Mouse (Mus musculus) kidney, embryonic 16.5 days (tissue): Measurements from ENCODE around the gene Zfp663. TPM values are rescaled to one million over a fixed set of nuclear protein-coding genes. Genes with fewer than 3 reads are reported as not detected.
A peak's percentile ranks its signal among the peaks of the same experiment; 100 is the strongest.

ENCODE experiments used
- ATAC-seq: fragments of 200-750 bp; cut with Nextera tagmentation; 2 replicates; pipeline ENCODE4 v1.8.0; 2017; ENCODE audit warnings: moderate TSS enrichment; ENCODE audit not compliant: low FRiP score, low TSS enrichment
- H3K27ac ChIP-seq: fragments of 300-500 bp; sonication (generic); 2 replicates; pipeline ENCODE4 v1.5.1; 2014; ENCODE audit warnings: low read length
- H3K27me3 ChIP-seq: fragments of 300-500 bp; sonication (generic); 2 replicates; pipeline ENCODE4 v1.6.1; 2014; ENCODE audit warnings: low read length, control low read depth, mixed read lengths; ENCODE audit not compliant: insufficient read depth
- H3K36me3 ChIP-seq: fragments of 300-500 bp; sonication (generic); 2 replicates; pipeline ENCODE4 v1.6.1; 2014; ENCODE audit warnings: low read length, control low read depth, mixed read lengths; ENCODE audit not compliant: insufficient read depth
- H3K4me1 ChIP-seq: fragments of 300-500 bp; sonication (generic); 2 replicates; pipeline ENCODE4 v1.6.1; 2014; ENCODE audit warnings: low read length, control low read depth, mixed read lengths; ENCODE audit not compliant: insufficient read depth
- H3K4me2 ChIP-seq: fragments of 300-500 bp; sonication (generic); replicated peaks from 2 replicates; pipeline ENCODE4 v1.6.1; 2014; ENCODE audit warnings: low read depth, low read length
- H3K4me3 ChIP-seq: fragments of 300-500 bp; sonication (generic); 2 replicates; pipeline ENCODE4 v1.5.1; 2014; ENCODE audit warnings: mild to moderate bottlenecking, low read length
- H3K9ac ChIP-seq: fragments of 300-500 bp; sonication (generic); replicated peaks from 2 replicates; pipeline ENCODE4 v1.6.1; 2014; ENCODE audit warnings: low read length
- H3K9me3 ChIP-seq: fragments of 300-500 bp; sonication (generic); 2 replicates; pipeline ENCODE4 v1.6.1; 2016; ENCODE audit warnings: low read length, control low read depth
- WGBS: fragments of 180-500 bp; shearing (Covaris S2); extraction: QIAGEN DNeasy Blood & Tissue Kit; methylation state at CpG from one replicate; pipeline ENCODE4 v1.1.7; 2014; 5-methylcytosine and 5-hydroxymethylcytosine counted together
- polyA plus RNA-seq: library from polyadenylated mRNA; unstranded; fragments of >200 nt; fragmentation: Nextera tagmentation; extraction: Ambion mirVana; gene quantifications from 2 replicates; pipeline ENCODE4 v1.2.1, GENCODE M21; 2015

The Zfp663 gene
- 1.1 and 1.3 TPM in 2 replicates for polyA plus RNA-seq

DNA sequence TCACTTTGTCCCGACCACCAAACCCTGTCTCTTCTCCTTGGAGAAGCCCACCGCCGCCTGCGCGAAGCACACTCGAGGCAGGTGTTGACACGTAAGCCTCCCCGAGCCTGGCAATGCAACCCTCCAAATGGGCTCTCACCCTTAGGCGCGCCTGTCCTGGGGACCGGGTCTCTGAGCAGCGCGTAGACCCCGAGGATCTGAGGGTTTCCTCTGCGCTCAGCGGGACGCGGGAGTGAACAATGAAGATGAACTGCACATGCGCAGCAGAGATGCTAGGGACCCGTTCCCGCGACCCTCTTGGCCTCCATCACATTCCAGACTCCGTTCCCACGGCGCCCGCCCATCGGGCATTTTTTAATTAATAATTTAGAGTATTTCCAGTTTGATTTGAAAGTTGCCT, at the start of gene Zfp663:
Gene Zfp663 (minus strand): TSS at position 234 of the 400 bp plus-strand sequence.
- ATAC-seq: no peak
- H3K36me3 ChIP-seq: no peaks in the 10 kb centered on the region
- H3K4me2 ChIP-seq: peak within 1 kb of the TSS; percentile 58
- peaks cover 19% of the 10 kb centered on the region for H3K4me1 ChIP-seq
- H3K27ac ChIP-seq: peak within 1 kb of the TSS; percentile 59
- H3K9ac ChIP-seq: peak within 1 kb of the TSS; percentile 42
- under 1% methylated on average over 27 of the region's 27 CpGs for WGBS
- no peaks in the 10 kb centered on the region for H3K9me3 ChIP-seq
- H3K4me3 ChIP-seq: peak within 1 kb of the TSS; percentile 40
- no peaks in the 10 kb centered on the region for H3K27me3 ChIP-seq

DNA sequence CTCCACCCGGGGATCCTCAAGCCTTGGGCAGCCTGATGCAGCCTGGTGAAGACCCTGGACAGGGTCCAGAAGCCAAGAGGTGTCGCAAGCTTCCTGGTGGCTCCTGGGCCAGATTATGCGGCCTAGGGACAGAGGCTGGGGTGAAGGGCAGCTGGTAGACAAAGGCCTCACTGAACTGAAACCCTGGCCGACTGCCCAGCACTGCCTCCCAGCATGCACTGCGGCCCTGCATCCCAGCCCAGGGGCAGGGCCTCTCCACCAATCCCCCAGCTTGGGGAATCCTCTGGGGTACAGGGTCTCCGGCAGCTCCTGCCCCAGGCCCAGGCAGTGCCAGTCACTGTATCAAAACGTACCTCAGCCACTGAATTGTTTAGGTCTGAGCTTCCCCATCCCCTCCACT, 48.8 kb upstream of the Zfp663 start:
- 72% methylated on average over 7 of the region's 7 CpGs for WGBS
- peak; percentile 73; the same call in 1 of the 2 replicates for ATAC-seq
- no peaks in the 10 kb centered on the region for H3K4me1 ChIP-seq

DNA sequence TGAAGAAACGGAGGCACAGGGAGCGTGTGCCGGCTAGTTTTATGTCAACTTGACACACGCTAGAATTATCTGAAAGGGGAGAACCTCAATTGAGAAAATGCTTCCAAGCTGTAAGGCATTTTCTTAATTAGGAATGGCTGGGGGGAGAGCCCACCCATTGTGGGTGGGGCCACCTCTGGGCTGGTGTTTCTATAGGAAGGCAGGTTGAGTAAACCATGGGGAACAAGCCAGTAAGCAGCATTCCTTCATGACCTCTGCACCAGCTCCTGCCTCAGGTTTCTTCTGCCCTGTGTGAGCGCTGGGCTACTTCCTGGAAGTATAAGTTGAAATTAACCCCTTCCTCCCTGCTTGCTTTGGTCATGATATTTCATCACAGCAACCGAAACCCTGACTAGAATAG, 47.3 kb upstream of the Zfp663 start:
- no peak for ATAC-seq
- H3K27me3 ChIP-seq: no peaks in the 10 kb centered on the region

More for the DNA sequence above, 48.8 kb upstream of the Zfp663 start:
- no peak overlapping the region for H3K4me2 ChIP-seq
- H3K27ac ChIP-seq: no peak overlapping the region
- H3K36me3 ChIP-seq: no peaks in the 10 kb centered on the region
- no peak overlapping the region for H3K4me3 ChIP-seq
- H3K9ac ChIP-seq: no peak overlapping the region
- no peaks in the 10 kb centered on the region for H3K9me3 ChIP-seq
- H3K27me3 ChIP-seq: no peaks in the 10 kb centered on the region

DNA sequence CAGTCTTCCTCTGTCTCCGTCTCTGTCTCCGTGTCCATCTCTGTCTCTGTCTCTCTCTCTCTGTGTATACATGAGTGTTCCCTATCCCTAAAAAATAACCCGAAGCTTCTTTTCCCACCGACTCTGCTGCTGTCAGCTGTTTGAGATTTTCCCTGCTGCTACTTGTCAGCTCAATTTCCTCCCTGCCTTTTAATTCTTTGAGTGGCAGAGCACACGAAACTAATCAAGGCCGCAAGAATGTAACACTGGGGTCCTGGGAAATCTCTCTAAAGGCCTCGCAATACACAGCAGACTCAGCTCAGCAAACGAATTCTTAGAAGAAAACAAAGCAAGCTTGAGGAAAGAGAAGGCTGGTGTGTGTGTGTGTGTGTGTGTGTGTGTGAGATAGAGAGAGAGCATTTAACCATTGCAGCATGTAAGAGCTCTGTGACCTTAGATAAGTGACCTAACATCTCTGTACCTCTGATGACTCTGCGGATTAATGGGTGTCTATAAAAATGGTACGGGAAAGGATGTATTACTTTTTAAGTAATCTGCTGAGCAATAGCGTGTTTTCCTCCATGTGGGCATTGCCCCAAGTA, 46.7 kb upstream of the Zfp663 start:
- 56% methylated on average over 11 of the region's 11 CpGs for WGBS
- H3K4me2 ChIP-seq: no peak overlapping the region

More for the DNA sequence above, 47.3 kb upstream of the Zfp663 start:
- Histone ChIP-seq H3K9me3 (no peaks in the 10 kb centered on the region), H3K27ac (no peak overlapping the region), H3K36me3 (no peaks in the 10 kb centered on the region), H3K4me3 (no peak overlapping the region), H3K9ac (no peak overlapping the region), H3K4me1 (no peaks in the 10 kb centered on the region), H3K4me2 (no peak overlapping the region)
- WGBS: 41% methylated on average over 6 of the region's 6 CpGs

DNA sequence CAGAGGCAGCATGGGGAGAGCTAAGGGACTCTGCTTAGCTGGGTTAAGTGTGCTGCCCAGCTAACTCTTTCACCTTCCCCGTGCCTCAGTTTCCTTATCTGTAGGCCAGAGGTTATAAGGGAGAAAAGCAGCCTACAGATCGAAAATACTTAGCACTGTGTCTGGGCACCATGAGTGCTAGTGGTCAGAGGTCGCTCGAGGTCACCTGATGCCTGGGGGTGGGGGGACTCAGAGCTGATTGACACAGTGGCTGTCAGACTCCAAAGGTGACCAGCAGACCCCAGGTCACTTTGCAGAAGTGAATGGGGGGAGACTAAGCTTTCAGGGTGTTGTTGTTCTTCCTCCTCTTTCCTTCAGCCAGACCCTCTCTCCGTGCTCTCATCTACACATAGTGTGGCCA, 45.8 kb upstream of the Zfp663 start:
- no peak overlapping the region for H3K4me3 ChIP-seq
- H3K36me3 ChIP-seq: no peaks in the 10 kb centered on the region
- no peaks in the 10 kb centered on the region for H3K27me3 ChIP-seq
- 73% methylated on average over 5 of the region's 5 CpGs for WGBS
- H3K27ac ChIP-seq: no peak overlapping the region
- H3K9me3 ChIP-seq: no peaks in the 10 kb centered on the region
- no peak overlapping the region for H3K9ac ChIP-seq
- no peak overlapping the region for H3K4me2 ChIP-seq
- no peaks in the 10 kb centered on the region for H3K4me1 ChIP-seq
- ATAC-seq: no peak

More for the DNA sequence above, 46.7 kb upstream of the Zfp663 start:
- Histone ChIP-seq H3K27me3 (no peaks in the 10 kb centered on the region), H3K36me3 (no peaks in the 10 kb centered on the region), H3K27ac (no peak overlapping the region), H3K9me3 (no peaks in the 10 kb centered on the region), H3K9ac (no peak overlapping the region), H3K4me1 (no peaks in the 10 kb centered on the region), H3K4me3 (no peak overlapping the region)
- ATAC-seq: no peak

DNA sequence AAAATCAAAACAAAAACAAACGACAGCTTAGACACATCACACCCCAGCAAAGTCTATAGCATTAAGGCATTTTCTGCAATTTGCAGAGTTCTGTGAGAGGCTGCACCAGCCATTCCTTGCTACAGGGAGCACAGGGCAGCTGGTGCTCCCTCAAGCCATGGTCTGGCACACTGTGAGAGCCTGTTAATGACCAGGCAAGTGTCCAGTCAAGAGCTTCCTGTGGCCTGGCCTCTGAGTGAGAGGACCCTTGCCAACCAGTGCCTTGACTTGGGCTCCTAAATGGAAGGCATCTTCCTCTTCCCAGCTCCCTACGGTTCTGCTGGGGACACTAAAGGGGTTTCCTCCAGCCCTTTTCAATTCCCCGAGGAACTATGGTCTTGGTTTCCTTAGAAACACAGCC, 45.4 kb upstream of the Zfp663 start:
- no peaks in the 10 kb centered on the region for H3K36me3 ChIP-seq
- WGBS: 59% methylated on average over 3 of the region's 3 CpGs

DNA sequence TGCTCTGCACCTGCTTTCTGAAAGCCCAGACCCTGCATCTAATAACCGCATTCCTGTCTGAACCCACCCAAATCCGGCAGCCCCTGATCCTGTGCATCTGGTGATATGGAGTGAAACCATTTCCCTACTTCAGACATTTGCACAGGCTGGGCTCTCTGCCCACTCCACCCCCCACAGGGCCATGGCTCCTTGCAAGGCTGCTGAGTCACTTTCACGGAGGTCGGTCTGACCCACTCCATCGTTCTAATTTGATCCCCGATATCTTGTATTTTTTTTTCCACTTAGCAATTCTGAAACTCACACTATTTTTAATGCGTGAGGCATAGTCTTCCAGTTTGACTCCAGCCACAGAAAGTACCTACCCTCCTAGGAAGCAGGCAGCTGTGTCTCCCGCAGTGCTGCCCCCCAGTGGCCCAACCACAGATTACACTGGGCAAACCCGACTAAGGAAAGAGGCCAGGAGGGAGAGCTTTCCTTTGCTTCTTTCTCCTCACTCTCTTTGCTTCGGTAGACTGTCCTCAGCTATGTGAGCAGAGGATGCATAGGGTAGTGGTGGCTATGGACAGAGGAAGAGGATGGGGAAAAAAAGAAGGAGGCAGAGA, 39.3 kb upstream of the Zfp663 start:
- ATAC-seq: no peak
- WGBS: 48% methylated on average over 10 of the region's 10 CpGs
- Histone ChIP-seq H3K4me2 (no peak overlapping the region), H3K9me3 (no peaks in the 10 kb centered on the region; the same call in 1 of the 2 replicates), H3K9ac (no peak overlapping the region), H3K4me1 (no peaks in the 10 kb centered on the region), H3K36me3 (no peaks in the 10 kb centered on the region), H3K27ac (no peak overlapping the region), H3K27me3 (no peaks in the 10 kb centered on the region), H3K4me3 (no peak overlapping the region)

More for the DNA sequence above, 45.4 kb upstream of the Zfp663 start:
- Histone ChIP-seq H3K4me2 (no peak overlapping the region), H3K27me3 (no peaks in the 10 kb centered on the region), H3K4me3 (no peak overlapping the region), H3K9ac (no peak overlapping the region), H3K27ac (no peak overlapping the region), H3K9me3 (no peaks in the 10 kb centered on the region), H3K4me1 (no peaks in the 10 kb centered on the region)
- ATAC-seq: no peak

DNA sequence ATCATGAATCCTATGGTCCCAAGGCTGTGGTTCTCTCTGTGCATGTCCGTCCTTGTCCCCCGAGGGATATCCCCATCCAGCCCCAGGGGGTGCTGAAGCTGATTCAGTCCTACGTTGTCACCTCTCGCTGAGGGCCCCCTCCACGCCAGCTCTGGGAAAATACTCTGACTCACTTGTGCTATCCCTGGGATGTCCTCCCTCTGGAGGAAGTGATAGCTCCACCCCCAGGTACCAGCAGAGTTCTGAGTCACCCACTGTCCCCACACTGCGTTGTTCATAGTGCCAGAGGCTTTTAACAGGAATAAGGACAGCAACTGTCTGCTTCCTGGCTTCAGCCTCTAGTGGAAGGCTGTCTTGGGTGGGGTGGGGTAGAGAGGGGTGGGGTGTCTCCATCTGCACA, 36.8 kb upstream of the Zfp663 start:
- H3K4me3 ChIP-seq: no peak overlapping the region
- H3K36me3 ChIP-seq: no peaks in the 10 kb centered on the region
- ATAC-seq: no peak
- no peak overlapping the region for H3K4me2 ChIP-seq
- no peak overlapping the region for H3K9ac ChIP-seq
- no peaks in the 10 kb centered on the region; the same call in 1 of the 2 replicates for H3K9me3 ChIP-seq
- whole genome bisulfite sequencing: 55% methylated on average over 6 of the region's 6 CpGs
- no peaks in the 10 kb centered on the region for H3K4me1 ChIP-seq
- H3K27me3 ChIP-seq: no peaks in the 10 kb centered on the region
- H3K27ac ChIP-seq: no peak overlapping the region

DNA sequence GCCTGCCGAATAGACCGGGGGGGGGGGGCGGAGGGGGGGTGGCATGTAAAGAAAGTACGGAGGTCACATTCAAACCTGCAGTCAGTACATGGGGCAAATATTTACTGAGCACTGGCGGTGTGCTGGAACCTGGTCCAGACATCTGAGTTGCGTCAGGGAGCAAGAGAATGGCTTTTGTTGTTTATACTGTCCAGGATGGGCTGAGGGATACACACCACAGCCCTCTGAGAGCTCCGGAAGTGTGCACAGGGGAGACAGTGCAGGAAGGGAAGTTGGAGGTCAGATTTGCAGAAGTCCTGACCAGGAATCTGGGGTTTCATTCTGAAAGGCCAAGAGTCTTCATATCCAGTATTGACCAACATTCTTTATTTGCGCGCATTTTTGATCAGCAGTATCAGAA, 36.4 kb upstream of the Zfp663 start:
- Histone ChIP-seq H3K4me3 (no peak overlapping the region), H3K36me3 (no peaks in the 10 kb centered on the region), H3K27me3 (no peaks in the 10 kb centered on the region), H3K9ac (no peak overlapping the region), H3K9me3 (no peaks in the 10 kb centered on the region; the same call in 1 of the 2 replicates), H3K4me1 (no peaks in the 10 kb centered on the region), H3K4me2 (no peak overlapping the region), H3K27ac (no peak overlapping the region)
- WGBS: 64% methylated on average over 9 of the region's 9 CpGs
- no peak for ATAC-seq

DNA sequence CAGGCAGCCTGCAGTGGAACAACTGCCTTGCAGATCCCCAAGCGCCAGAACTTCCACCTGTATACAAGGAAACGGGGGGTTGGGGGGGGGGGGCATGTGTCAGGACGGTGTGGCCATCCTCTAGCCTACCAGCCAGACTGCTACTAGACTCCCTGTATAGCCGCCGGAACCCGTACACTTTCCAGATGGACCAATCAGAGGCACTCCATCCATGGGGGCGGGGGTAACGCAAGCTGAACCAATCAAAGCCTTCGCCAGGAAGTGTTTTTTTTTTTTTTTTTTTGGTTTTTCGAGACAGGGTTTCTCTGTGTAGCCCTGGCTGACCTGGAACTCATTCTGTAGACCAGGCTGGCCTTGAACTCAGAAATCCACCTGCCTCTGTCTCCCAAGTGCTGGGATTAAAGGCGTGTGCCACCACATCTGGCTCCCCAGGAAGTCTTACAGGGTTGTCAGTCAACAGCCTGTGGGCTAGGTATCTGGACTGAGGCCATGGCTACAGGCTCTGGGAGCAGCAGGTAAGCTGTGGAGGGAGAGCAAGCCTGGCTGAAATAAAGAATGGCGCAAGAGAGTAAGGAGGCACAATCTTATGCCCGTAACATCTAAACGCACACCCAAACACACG, 29.7 kb upstream of the Zfp663 start:
- Histone ChIP-seq H3K4me1 (peaks cover 8% of the 10 kb centered on the region; the same call in 1 of the 2 replicates), H3K27me3 (no peaks in the 10 kb centered on the region), H3K9ac (no peak overlapping the region), H3K4me2 (no peak overlapping the region), H3K4me3 (no peak overlapping the region), H3K27ac (no peak overlapping the region), H3K36me3 (no peaks in the 10 kb centered on the region), H3K9me3 (peaks cover 4% of the 10 kb centered on the region; the same call in 1 of the 2 replicates)
- WGBS: 61% methylated on average over 15 of the region's 15 CpGs
- no peak for ATAC-seq
